Mouse (Mus musculus) fat pad, adult 2 months (tissue): Measurements from ENCODE around the gene Pdlim1.
A peak's percentile ranks its signal among the peaks of the same experiment; 100 is the strongest.

ENCODE experiments used
- DNase-seq: peaks from one replicate; pipeline ENCODE4 v3.0.0-alpha.2; 2011; ENCODE audit warnings: low read depth, low spot score; ENCODE audit errors: extremely low read depth

Gene Pdlim1

DNA sequence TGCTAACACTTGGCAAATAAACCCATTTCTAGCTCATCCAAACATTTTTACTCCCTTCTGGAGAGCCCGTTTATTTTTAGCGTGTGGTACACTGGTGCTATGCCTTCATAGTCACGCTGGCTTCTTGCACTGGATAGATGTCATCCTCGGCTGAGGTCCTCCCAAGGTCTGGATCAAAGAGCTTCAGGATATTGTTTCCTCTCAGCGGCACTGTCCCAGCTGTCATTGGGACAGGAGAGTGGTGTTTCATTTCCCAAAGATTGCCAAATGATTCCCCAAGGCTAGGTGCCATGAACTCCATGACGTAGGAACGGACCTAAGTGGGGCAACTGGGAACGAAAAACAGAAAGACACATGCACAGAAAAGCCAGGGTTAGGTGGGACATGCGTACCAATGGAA, 16.8 kb upstream of the Pdlim1 start:
- DNase-seq: no peak

DNA sequence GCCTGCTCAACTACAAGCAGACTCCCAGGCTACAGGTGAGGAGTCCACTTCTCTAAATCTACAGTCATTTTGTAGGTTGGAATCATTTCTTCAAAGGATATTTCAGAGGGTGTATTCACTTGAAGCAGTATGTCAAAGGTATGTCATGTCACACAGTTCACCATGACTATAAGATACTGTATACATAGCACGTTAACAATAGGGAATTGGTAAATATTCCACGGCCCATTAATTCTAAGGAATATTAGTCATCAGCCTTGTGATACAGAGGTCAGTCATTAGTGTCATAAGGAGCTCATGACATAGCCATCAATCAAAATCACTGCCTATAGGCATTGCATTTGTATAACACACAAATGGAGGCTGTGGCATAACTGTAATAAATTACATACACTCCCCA, 13.1 kb upstream of the Pdlim1 start:
- no peak for DNase-seq

DNA sequence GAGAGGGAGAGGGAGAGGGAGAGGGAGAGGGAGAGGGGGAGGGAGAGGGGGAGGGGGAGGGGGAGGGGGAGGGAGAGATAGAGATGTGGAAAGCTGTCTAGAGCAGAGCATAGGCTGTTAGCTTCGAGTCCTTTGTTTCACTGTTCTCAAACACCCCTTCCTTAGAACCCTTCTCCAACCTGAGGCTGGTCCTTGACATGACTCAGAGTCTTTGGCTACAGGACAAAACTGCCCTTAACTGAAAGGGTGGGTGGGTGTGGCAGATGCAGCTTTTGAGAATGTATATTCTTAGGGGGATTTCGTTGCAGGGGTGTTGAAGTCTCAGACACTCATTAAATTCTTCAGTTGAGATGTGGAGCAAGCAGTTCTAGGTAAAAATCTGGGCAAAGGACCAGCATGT, 11.8 kb upstream of the Pdlim1 start:
- no peak for DNase-seq

DNA sequence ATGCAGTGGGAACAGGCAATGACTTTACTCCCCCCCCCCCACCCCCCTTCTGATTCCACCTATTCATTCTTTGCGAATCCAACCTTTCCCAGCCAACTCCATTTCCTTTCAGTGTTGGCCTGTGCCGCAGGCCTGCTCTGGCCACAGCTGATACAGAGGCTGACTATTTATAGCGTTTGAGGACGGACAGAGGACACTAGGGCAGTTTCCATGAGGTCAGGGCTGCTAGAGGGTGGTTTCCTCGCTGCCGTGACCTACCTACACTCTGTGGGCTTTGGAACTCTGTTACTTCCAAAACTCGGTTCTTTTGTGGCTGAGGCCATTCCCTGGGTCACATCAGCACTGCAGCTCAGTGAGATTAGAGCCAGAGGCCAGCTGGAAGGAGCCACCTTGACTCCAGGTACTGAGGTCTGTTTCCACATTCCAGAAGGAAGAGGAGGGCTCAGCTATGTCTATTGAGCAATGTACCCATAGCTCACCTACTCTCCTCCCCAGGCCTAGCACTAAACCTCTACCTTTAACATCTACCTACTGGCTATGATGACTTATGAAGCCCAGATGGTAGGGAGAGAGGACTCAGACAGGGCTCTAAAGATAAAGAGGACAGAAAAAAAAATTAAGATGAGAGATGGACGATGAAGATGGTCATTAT, 6.9 kb upstream of the Pdlim1 start:
- no peak for DNase-seq

DNA sequence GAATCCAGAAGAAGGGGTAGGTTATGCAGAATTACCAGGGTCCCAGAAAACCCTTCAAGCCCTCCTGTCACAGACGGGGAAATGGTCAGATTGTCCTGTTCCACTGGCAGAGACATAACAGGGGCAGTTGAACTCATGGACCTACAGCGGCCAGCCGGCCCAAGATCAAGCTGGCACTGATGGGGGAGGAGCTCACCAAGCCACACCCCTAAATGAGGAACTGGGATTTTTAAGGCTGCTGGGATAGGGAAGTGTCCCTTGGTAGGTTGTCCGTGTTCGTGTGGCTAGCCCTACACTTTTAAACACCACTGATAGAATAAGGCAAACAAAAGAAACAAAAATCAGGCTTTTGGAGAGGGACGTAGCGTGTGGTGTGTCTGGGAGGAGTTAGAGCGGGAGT, 5.9 kb upstream of the Pdlim1 start:
- no peak for DNase-seq

DNA sequence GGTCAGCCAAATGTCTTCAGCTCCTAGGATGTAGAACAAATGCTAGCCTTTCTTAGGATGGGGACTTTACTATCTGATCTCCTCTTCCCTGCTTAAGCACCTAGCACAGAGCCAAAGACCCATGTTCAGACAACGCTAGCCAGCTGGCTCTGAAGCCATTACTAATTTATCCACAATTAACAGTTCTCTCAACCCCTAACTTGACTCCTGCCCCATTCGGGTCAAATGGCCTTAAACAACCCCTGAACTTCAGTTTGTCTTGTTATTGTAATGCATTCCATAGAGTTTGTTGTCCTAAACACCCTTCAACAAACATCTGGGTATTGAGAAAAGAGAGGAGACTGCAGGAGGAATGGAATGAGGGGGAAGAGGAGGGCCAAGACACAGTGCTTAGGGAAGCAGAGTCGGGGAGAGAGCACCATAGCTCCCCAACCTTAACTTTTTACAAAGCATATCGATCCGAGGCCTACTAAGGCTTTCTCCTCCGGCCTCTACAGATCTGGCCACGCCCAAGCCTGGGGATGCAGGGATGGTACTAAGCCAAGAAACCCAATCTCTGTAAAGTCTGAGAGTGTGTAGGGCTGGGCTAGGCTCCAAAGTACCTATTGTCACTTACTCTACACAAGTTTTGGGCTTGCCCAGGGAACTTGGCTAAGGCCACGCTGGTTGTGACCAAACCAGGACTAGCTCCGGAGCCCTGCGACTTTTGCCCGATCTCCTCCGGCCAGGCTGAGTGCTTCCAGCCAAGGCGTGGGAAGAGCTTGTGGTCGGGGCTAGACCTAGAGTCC, 4.0 kb upstream of the Pdlim1 start:
- DNase-seq: no peak

DNA sequence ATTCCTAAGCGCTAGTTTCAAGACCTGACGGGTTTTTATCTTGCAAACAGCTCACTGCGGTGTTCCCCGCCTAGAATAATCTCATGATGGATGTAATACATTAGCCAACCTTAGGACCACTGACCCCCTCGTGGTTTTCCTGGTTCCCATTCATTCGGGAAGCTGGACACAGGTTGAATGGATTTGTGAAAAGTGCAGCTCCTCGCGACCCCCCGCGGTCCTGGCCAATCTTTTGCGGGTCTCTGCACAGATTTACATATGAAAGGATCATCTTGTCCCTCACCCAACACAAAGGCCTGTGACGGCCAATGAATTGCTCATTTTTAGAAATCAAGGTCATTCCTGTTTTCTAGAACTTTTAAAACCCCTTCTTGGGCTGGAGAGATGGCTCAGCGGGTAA, 1.0 kb upstream of the Pdlim1 start:
- no peak for DNase-seq

DNA sequence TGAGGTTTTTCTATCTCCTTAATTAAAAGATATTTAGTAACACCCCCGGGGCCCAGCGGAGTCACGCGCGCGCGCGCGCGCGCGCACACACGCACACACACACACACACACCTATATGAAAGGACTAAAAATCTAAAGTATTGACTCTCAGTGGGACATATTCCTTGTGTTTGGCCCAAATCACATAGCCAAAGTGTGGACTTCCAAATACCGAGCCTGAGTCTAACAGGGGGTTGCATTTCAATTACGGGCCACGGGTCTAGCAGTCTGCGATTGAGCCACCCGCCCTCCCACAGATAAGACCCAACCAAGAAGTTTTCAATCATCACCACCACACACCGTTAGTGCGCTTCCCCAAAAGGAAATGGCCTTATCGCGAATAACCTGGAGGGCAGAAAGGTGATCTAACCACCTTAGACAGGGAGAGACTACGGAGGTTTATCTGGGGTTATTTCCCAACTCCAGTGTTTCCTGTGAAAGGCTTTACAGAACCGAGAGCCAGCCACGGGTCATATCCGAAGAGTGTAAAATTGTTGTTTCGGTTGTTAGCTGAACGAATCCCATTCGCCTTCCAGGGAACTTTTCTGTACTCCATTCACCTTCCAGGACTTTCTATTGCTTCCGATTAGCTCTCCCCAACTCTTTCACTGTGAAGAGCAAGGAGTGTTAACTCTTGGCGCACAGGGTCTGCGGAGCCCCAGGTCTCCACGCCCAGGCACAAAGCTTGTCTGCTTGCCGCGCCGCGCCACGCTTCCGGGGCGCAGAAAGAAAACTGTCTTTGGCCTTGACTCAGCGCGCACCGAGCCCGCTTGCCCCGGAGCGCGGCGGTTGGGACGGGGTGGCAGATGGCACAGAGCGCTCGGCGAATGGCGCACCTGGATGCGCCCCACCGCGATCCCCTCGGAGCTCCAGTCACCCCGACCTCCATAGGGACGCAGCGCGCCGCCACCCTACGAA, 1.0 kb downstream of the Pdlim1 start:
- no peak for DNase-seq

DNA sequence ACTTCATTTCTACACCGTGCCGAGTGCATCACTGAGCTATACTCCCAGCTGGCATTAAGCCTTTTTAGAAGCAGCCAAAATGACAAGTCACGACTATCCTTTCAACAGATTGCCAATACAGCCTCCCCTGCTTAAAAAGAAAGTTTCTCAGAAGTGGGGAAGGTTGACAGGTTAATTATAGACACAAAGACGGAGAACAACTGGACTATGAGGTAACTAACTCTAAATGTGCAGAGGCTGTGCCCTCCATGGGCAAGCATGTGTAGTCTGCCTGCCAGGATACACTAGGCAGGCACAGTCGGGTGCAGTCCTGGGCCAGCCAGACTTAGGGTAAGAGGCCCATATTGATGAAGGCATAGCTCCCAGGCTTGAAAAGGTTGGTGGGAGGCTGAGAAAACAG, 2.1 kb downstream of the Pdlim1 start:
- no peak for DNase-seq

DNA sequence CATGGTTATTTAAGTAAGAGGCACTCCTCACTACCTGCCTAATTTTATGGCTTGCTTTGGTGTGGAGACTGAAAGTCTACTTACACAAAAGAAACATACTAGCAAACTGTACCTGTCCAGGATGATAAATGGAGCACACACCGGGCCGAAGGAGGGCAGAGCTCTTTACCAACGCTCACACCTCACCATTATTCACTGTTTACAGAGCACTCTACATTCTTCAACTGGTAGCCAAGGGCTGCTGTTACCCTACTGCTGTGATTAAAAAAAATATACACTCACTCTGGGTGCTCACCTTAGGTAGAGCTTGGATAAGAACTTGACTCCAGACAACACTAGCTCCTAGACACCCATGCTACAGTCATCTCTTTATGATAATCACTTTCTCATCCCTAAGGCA, 3.1 kb downstream of the Pdlim1 start:
- no peak for DNase-seq

DNA sequence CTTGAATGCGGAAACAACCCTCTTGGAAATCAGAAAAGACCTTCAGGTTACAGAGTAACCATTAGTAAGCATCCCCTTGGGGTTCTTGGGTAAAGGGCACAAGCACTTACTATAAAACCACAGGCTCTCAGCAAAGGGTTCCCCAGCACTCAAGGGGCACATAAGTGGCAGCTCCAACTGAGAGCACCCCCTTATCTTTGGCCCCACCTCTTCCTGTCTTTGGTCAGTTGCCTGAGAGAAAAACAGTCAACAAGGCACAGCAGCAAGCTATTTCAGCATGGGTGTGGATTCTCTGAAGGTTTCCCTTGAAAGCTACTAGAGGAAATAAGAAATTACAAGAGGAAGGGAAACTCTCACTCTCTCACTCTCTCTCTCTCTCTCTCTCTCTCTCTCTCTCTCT, 4.3 kb downstream of the Pdlim1 start:
- DNase-seq: no peak

DNA sequence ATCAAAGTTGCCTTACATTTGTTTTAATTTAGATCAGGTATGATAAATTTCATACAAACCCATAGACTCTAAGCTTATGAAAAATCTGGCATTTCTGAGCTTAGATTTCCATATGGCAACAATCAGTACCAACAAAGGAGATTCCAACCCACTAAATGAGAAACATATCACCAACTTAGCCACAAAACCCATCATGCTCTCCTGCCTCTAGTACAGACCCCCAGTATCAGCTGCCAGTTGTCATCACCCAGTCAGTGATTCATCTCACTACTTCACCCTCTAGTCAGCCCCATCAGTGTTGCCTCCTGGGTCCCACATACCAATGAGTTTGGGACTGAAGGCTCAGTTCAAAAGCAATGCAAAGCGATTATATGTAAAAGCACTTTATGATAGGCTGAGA, 12.2 kb downstream of the Pdlim1 start:
- no peak for DNase-seq

DNA sequence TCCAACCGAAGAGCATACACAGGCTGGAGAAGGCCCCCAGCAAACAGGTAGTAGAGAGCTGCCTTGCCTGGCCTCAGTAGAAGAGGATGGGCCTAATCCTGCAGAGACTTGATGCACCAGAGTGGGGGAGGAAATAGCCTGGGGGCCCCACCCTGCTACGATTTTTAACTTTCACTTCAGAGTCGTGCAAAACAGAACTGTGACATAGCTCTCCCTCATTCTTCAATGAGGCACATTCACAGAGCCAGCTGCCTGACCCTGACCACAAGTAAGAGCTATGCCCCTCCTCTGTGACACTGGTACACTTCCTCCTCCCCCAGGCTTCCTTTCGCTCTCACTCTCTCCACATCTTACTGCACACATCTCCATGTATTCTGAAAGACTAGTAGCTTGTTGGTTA, 14.2 kb downstream of the Pdlim1 start:
- DNase-seq: no peak

DNA sequence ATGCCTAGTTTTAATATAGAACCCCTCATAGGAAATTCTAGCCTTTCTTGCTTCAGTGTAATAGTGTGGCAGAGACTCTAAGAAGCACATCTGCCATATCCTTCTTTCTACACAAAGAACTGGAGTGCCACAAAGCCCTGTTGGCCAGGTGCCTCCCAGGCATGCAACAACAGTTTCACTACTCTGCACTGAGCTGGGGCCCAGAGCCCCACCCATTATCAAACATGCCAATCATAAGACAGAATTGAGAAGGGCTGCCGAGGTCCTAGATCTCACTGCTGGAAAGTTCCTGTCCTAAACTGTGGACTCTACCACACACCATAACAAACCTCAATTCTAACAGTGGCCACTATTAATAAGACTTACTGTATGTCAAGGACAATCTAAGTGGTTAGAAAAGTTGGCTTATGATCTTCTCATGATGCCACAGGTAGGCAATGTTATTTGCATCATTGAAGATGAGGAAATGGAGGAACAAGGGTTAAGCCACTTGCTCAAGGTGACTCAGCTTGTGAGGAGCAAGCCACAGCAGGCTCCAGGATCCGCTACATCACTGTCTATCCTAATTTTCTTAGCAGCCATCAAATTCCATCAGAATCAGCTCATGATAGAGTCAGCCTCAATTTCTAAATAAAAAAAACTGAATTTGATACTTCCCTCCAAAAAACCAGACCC, 15.1 kb downstream of the Pdlim1 start:
- DNase-seq: peak; percentile 56

DNA sequence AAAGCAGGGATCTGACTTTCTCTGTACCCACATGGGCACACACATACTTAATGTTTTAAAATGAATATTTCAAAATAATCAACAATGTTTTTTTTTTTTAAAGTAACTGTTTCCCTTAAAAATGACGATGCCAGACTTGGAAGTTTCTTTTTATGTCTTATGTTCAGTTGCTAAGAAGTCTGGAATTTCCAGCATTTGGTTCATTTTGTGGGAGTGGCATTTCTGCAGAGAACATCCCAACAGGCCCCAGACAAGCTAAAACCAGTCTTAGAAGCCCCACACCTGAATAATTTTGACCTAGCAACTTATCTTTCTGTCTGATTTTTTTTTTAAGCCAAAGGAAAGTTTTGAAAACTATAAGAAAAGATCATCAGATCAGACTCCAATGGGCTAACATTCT, 16.1 kb downstream of the Pdlim1 start:
- DNase-seq: no peak

DNA sequence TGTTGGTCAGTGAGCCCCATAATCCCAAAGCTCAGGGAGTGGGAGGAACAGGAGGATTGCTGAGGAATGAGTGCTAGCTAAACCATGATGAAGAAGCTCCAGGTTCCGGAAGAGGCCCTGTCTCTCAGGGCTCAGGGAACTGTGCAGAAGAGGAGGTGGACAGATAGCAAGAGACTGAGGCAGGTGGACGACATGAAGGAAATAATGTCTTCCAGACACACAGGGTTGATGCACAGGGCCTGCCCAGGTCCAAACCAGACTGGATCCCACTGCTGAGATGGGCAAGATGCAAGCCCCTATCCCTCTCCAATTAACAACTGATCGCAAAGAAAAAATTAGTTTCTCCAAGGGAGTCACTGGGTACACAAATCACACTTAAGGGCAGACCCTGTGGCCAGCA, 16.9 kb downstream of the Pdlim1 start:
- no peak for DNase-seq

DNA sequence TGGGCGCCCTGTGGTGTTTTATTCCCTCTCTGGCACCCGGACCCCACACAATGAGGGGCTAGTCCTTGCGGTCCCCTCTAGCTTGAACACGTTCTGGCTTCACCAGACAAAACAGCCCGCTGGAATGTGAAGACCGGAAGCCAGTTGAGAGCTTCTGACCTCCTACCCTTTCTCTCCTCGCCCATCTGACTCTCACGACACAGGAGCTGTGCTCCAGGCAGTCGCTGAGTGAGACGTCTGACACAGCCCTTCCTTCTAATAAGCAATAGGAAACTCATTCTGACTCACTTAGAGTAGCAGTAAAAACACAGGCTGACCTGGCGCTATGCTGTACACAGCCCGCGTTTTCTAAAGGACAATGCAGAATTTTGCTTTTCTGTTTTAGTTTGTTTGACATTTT, 17.9 kb downstream of the Pdlim1 start:
- no peak for DNase-seq

DNA sequence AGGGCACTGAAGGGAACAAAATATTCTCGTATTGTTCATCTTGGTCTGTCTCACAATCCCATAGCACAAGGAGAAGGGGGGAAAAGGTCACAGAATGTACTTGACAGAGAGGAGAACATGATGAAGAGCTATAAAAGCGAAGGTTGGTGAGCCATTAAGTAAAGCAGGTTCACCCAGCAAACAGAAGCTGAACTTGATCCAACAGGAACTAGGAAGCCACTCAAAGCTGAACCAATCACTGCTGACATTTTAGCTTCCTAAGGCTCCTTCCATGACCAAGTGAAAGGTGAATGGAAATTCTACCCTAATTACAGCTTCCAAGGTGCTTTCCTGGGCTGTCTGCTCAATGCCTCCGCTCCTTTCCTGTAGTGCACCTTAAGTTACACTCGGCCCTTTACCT, 20.5 kb downstream of the Pdlim1 start:
- no peak for DNase-seq

DNA sequence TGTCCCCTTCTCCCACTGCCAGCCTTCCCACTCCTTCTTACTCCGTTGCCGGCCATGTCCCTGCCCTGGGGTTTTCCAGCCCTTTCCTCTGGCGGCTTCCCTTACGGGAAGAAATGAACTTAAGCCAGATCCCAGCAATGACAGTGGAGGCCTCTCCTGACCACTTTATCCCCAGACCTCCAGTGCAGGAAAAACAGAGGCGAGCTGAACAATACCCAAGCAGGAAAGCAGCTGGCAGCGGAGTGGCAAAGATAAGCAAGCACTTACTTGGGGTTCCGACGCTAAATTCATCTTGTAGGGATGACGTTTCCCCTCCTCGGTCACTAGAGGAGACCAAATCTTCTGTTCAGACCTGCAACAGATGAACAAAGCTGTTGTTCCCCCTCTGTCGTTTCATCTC, 22.3 kb downstream of the Pdlim1 start:
- DNase-seq: no peak

DNA sequence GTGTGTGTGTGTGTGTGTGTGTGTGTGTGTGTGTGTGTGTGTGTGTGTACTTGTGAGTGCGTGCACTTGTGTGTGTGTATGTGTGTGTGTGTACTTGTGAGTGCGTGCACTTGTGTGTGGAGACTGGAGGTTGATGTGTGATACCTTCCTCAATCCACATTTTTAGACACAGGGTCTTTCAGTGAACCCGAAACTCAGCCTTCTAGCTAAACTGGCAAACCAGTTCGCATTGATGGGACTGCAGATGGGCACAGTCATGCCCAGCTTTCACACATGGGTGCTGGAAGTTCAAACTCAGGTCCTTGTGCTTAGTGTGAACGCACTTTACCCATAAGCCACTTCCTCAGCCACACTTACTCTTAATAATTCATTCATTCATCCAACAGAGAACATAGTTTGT, 23.2 kb downstream of the Pdlim1 start:
- DNase-seq: no peak

DNA sequence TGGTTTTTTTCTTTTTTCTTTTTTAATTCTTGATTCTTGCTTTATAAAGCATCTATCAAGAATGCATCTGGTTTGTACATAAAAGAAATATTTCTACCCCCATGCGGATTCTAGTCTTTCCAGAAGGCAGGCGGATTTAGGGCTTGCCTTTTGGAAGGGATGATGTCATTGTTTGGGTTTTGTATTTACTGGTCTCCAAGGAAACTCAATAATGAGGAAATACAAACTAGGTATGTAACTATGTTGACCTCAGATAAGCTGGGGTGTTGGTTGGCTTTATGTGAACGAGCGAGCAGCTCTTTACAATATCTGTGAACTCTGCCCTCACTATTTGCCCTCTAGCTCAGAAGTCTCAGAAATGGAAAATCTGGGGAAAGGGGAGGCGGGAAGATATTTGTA, 24.4 kb downstream of the Pdlim1 start:
- no peak for DNase-seq
